Mouse (Mus musculus): ENCODE measurements around the gene 1700013G24Rik. TPM values are rescaled to one million over a fixed set of nuclear protein-coding genes. Genes with fewer than 3 reads are reported as not detected.

1700013G24Rik gene
- polyA plus RNA-seq, 1 experiment from 2014 or later = not detected

DNA sequence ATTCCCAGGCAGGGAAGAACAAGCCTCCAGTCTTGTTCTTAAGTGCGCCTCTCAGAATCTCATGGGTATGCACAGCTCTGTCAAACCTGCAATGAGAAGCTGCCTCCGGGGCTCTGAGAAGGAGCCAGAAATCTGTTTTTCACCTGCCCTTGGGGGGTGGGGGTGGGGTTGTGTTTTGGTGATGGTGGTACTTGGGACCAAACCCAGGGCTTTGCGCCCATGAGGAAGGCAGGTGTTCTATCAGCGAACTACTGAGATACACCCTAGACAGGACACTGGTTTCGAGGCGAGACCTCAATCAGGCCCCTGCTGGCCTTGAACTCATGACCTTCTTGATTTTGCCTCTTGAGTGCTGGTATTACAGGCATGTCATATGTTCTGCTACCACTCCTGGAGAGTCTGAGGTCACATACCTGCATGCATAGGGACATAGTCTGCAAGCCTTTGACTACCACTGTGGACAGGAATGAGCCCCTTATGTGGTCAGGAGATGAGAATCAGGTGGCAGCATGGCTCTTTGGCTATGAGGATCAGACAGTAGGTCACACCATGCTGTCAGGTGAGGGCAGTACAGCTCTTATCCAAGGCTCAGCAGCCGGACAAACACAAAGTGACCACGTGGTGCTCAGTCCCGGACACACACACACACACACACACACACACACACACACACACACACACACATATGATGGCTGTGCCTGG is 45.9 kb downstream of the 1700013G24Rik start:
- peaks cover 36% of the 10 kb centered on the region for H3K4me1 ChIP-seq (ENCODE audit: insufficient read depth)
- no peak overlapping the region for H3K4me2 ChIP-seq
- ATAC-seq (ENCODE audit: insufficient read depth) = no peak
- DNase-seq = no peak
- H3K27me3 ChIP-seq (ENCODE audit: insufficient read depth, low read length) = no peaks in the 10 kb centered on the region
- no peak for TF ChIP-seq CTCF (IDR thresholded peaks at IDR 0.05; ENCODE audit: low read depth)
- peak overlapping the region; percentile 82 for H3K27ac ChIP-seq (ENCODE audit: low read depth)
- no peaks in the 10 kb centered on the region for H3K9me3 ChIP-seq (ENCODE audit: low read depth, low read length)
- H3K4me3 ChIP-seq (ENCODE audit: low read depth, low read length) = no peak overlapping the region
- H3K9ac ChIP-seq = no peak overlapping the region
- peaks cover 32% of the 10 kb centered on the region for H3K36me3 ChIP-seq (ENCODE audit: insufficient read depth)
- WGBS = 76% methylated on average over 9 of the region's 9 CpGs

DNA sequence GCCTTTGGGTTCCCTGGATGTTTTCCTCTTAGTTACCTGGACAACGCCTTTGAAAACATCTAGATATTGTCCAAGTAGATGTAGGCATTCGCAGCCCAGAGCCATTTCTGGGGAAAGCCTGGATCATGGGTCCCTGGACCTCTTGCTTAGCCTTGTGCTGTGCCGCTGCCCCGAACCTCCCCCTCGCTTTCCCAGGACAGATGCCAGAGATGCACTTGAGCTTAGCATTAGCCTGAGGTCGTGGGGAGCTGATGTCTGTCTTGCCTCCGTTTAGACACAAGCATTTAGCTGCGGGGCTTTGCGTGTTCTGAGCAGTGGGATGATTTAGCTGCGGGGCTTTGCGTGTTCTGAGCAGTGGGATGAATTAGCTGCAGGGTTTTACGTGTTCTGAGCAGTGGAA is 47.1 kb downstream of the 1700013G24Rik start:
- ATAC-seq (ENCODE audit: insufficient read depth) (no peak), DNase-seq (no peak)
- H3K9ac ChIP-seq = no peak overlapping the region
- no peak for TF ChIP-seq CTCF (IDR thresholded peaks at IDR 0.05; ENCODE audit: low read depth)
- H3K36me3 ChIP-seq (ENCODE audit: insufficient read depth) = peaks cover 36% of the 10 kb centered on the region
- no peak overlapping the region for H3K4me2 ChIP-seq
- 76% methylated on average over 12 of the region's 12 CpGs for WGBS
- no peak overlapping the region for H3K4me3 ChIP-seq (ENCODE audit: low read depth, low read length)
- H3K27ac ChIP-seq (ENCODE audit: low read depth) = no peak overlapping the region
- peaks cover 26% of the 10 kb centered on the region for H3K4me1 ChIP-seq (ENCODE audit: insufficient read depth)
- no peaks in the 10 kb centered on the region for H3K9me3 ChIP-seq (ENCODE audit: low read depth, low read length)
- H3K27me3 ChIP-seq (ENCODE audit: insufficient read depth, low read length) = no peaks in the 10 kb centered on the region

DNA sequence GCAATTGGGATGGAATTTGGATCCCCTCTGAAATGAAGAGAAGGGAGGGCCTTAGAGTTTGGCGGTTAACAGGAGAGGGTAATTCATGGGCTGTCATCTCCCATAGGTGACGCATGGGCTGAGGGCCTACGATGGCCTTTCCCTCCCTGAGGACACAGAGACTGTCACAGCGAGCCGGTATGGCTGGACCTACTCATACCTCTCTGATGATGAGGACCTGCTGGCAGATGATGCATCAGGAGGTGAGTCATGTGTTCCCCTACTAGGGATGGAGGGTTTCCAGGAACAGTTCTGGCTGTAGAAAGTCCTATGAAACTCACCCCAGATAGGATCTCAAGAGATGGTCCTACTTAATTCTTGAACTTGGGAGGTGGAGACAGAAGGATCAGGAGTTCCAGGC is 47.9 kb downstream of the 1700013G24Rik start:
- DNase-seq = no peak
- Histone ChIP-seq H3K9ac (no peak overlapping the region), H3K27ac (ENCODE audit: low read depth) (no peak overlapping the region), H3K9me3 (ENCODE audit: low read depth, low read length) (no peaks in the 10 kb centered on the region), H3K4me1 (ENCODE audit: insufficient read depth) (peaks cover 19% of the 10 kb centered on the region), H3K4me2 (no peak overlapping the region), H3K36me3 (ENCODE audit: insufficient read depth) (peaks cover 36% of the 10 kb centered on the region), H3K27me3 (ENCODE audit: insufficient read depth, low read length) (no peaks in the 10 kb centered on the region), H3K4me3 (ENCODE audit: low read depth, low read length) (no peak overlapping the region)
- ATAC-seq (ENCODE audit: insufficient read depth) = no peak
- WGBS = 88% methylated on average over 5 of the region's 5 CpGs
- no peak for TF ChIP-seq CTCF (IDR thresholded peaks at IDR 0.05; ENCODE audit: low read depth)

DNA sequence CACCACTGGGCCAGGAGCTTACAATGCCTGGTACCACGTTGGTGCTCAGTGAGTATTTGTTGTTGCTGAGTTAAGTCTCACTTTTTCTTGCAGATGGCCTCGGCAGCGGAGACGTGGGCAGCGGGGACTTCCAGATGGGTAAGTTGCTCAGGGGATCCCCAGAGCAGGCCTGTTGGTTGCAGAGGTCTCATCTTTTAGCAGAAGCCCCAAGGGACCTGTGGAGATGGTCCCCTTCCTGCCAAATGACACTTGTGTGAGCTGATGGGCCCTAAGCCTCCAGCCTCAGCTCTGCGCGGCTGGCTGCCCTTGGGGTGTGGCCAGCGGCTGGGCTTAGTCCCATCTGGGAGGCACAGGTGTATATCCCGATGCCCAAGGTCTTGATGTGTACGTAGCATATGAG is 49.1 kb downstream of the 1700013G24Rik start:
- 84% methylated on average over 10 of the region's 10 CpGs for WGBS
- H3K9ac ChIP-seq = no peak overlapping the region
- no peaks in the 10 kb centered on the region for H3K27me3 ChIP-seq (ENCODE audit: insufficient read depth, low read length)
- no peak overlapping the region for H3K27ac ChIP-seq (ENCODE audit: low read depth)
- DNase-seq (no peak), ATAC-seq (ENCODE audit: insufficient read depth) (no peak)
- H3K4me2 ChIP-seq = no peak overlapping the region
- no peak for TF ChIP-seq CTCF (IDR thresholded peaks at IDR 0.05; ENCODE audit: low read depth)
- H3K36me3 ChIP-seq (ENCODE audit: insufficient read depth) = peaks cover 36% of the 10 kb centered on the region
- H3K9me3 ChIP-seq (ENCODE audit: low read depth, low read length) = no peaks in the 10 kb centered on the region
- no peak overlapping the region for H3K4me3 ChIP-seq (ENCODE audit: low read depth, low read length)
- H3K4me1 ChIP-seq (ENCODE audit: insufficient read depth) = peaks cover 18% of the 10 kb centered on the region

DNA sequence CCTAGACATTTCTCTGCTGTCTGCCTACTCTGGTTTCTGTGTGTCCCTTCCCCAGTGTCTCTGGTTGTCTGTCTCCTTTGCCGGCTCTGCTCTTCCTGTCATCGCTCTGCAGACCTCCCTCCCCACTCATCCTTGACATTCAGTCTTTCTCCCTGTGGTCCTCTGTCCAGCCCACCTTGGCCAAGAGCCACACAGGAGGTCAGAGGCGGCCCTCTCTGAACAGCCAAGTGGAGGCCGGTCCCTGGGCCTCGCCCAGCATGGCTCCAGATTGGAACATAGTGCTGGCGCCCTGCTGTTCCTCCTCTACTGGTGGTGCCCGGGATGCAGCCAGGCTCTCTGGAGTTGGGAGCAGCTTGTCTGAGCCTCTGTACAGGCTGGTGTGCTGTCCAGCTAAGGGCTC is 49.7 kb downstream of the 1700013G24Rik start:
- Histone ChIP-seq H3K27ac (ENCODE audit: low read depth) (no peak overlapping the region), H3K9me3 (ENCODE audit: low read depth, low read length) (no peaks in the 10 kb centered on the region), H3K9ac (no peak overlapping the region), H3K4me1 (ENCODE audit: insufficient read depth) (peaks cover 12% of the 10 kb centered on the region), H3K4me2 (no peak overlapping the region), H3K4me3 (ENCODE audit: low read depth, low read length) (no peak overlapping the region), H3K36me3 (ENCODE audit: insufficient read depth) (peaks cover 42% of the 10 kb centered on the region), H3K27me3 (ENCODE audit: insufficient read depth, low read length) (no peaks in the 10 kb centered on the region)
- DNase-seq = no peak
- 79% methylated on average over 7 of the region's 7 CpGs for WGBS
- TF ChIP-seq CTCF (IDR thresholded peaks at IDR 0.05; ENCODE audit: low read depth) = no peak
- no peak for ATAC-seq (ENCODE audit: insufficient read depth)

DNA sequence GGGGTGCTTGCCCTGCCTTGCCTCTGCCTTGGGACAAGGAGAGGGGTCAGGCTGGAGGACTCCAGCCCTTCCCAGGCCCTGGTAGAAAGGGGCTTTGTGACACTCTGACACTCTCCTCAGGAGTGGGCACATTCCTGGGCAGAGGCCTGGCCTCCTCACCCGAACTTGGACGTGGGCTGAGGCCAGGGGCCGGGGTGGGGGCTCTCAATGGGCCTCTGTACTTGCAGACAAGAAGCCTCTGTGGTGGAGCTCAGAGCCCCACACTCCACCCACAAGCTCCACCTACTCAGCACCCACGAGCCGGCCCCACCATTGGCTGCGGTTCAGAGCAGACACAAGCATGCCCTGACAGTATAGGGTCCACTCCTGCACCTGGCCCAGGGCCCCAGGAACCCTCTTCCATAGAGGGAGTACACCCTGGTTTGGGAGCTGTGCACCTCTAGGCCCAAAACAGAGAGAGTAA is 50.5 kb downstream of the 1700013G24Rik start:
- Histone ChIP-seq H3K9me3 (ENCODE audit: low read depth, low read length) (no peaks in the 10 kb centered on the region), H3K4me3 (ENCODE audit: low read depth, low read length) (no peak overlapping the region), H3K9ac (no peak overlapping the region), H3K4me2 (no peak overlapping the region), H3K36me3 (ENCODE audit: insufficient read depth) (peaks cover 50% of the 10 kb centered on the region), H3K4me1 (ENCODE audit: insufficient read depth) (peaks cover 5% of the 10 kb centered on the region), H3K27ac (ENCODE audit: low read depth) (no peak overlapping the region), H3K27me3 (ENCODE audit: insufficient read depth, low read length) (no peaks in the 10 kb centered on the region)
- WGBS = 66% methylated on average over 6 of the region's 6 CpGs
- ATAC-seq (ENCODE audit: insufficient read depth) (peak; percentile 19; the same call in 1 of the 2 replicates), DNase-seq (no peak)
- TF ChIP-seq CTCF (IDR thresholded peaks at IDR 0.05; ENCODE audit: low read depth) = no peak

Other genes starting within 250 kb of the 1700013G24Rik start
- gene Wnt4, start 175.8 kb upstream of the 1700013G24Rik start, polyA plus RNA-seq (2014; fragmentation: Nextera tagmentation; extraction: Ambion mirVana) = 1.2 and 1.3 TPM in 2 replicates
- 690 and 693 TPM in 2 replicates for gene Cdc42, start 95.6 kb upstream of the 1700013G24Rik start, polyA plus RNA-seq (2014; fragmentation: Nextera tagmentation; extraction: Ambion mirVana)
- not detected in 2 replicates for gene Cela3a, start 43.5 kb upstream of the 1700013G24Rik start, polyA plus RNA-seq (2014; fragmentation: Nextera tagmentation; extraction: Ambion mirVana)
- not detected in 2 replicates for gene Cela3b, start 22.7 kb upstream of the 1700013G24Rik start, polyA plus RNA-seq (2014; fragmentation: Nextera tagmentation; extraction: Ambion mirVana)
- 51.2 and 58.1 TPM in 2 replicates for gene Hspg2, start 15.5 kb downstream of the 1700013G24Rik start, polyA plus RNA-seq (2014; fragmentation: Nextera tagmentation; extraction: Ambion mirVana)
- not detected in 2 replicates for gene Ldlrad2, start 121.3 kb downstream of the 1700013G24Rik start, polyA plus RNA-seq (2014; fragmentation: Nextera tagmentation; extraction: Ambion mirVana)
- gene Usp48, start 140.5 kb downstream of the 1700013G24Rik start, polyA plus RNA-seq (2014; fragmentation: Nextera tagmentation; extraction: Ambion mirVana) = 74.2 and 76.0 TPM in 2 replicates
- gene Rap1gap, start 211.4 kb downstream of the 1700013G24Rik start, polyA plus RNA-seq (2014; fragmentation: Nextera tagmentation; extraction: Ambion mirVana) = 7.0 and 8.4 TPM in 2 replicates